Mouse (Mus musculus): ENCODE measurements around the gene Mfap1a. TPM values are rescaled to one million over a fixed set of nuclear protein-coding genes. Genes with fewer than 3 reads are reported as not detected.

Mfap1a gene
- total and polyA plus RNA-seq, 3 experiments, result 11.1 to 57.1 (median 32.5) TPM

- Histone ChIP-seq H3K4me3 (ENCODE audit: low read depth, low read length) (peak within 1 kb of the TSS; percentile 80), H3K9me3 (replicated peaks) (no peaks in the 10 kb centered on the region), H3K27me3 (ENCODE audit: insufficient read depth, low read length) (no peaks in the 10 kb centered on the region), H3K4me1 (ENCODE audit: insufficient read depth, low read depth, low read length) (peaks cover 43% of the 10 kb centered on the region), H3K36me3 (replicated peaks) (peaks cover 63% of the 10 kb centered on the region)
- TF ChIP-seq CTCF (IDR thresholded peaks at IDR 0.05; ENCODE audit: low read depth, low read length), result no peak
- no peak for TF ChIP-seq TAL1 (conservative IDR thresholded peaks at IDR 0.05; ENCODE audit: low read depth, low read length)
- no peak for TF ChIP-seq GATA2 (IDR thresholded peaks at IDR 0.05; ENCODE audit: borderline replicate concordance, low read depth, low read length)
- TF ChIP-seq GATA1 (IDR thresholded peaks at IDR 0.05; ENCODE audit: borderline replicate concordance, low read length), result no peak
- TF ChIP-seq POLR2AphosphoS5 (IDR thresholded peaks at IDR 0.05; ENCODE audit: insufficient replicate concordance, low read depth, low read length), result no peak
- ATAC-seq (ENCODE audit: extremely low read depth, insufficient number of reproducible peaks, low FRiP score, poor library complexity, severe bottlenecking) (peak; percentile 88), DNase-seq (ENCODE audit: low spot score) (peak; percentile 72)
Measured at GRCm38 (mm10) chr2:121456692-121457642, 49.5 kb downstream of the Mfap1a start, which contains the start of gene Serinc4. Gene Serinc4 (minus strand): TSS chr2:121456781.

GRCm38 (mm10) chr2:121455534-121455933, 50.9 kb downstream of the Mfap1a start:
- Histone ChIP-seq H3K36me3 (replicated peaks) (peaks cover 70% of the 10 kb centered on the region), H3K4me1 (ENCODE audit: insufficient read depth, low read depth, low read length) (peaks cover 53% of the 10 kb centered on the region), H3K4me3 (ENCODE audit: low read depth, low read length) (no peak overlapping the region), H3K9me3 (replicated peaks) (no peaks in the 10 kb centered on the region), H3K27me3 (ENCODE audit: insufficient read depth, low read length) (no peaks in the 10 kb centered on the region)
- DNase-seq (ENCODE audit: low spot score) (no peak), ATAC-seq (ENCODE audit: extremely low read depth, insufficient number of reproducible peaks, low FRiP score, poor library complexity, severe bottlenecking) (no peak)
- TF ChIP-seq CTCF (IDR thresholded peaks at IDR 0.05; ENCODE audit: low read depth, low read length) (no peak), TAL1 (conservative IDR thresholded peaks at IDR 0.05; ENCODE audit: low read depth, low read length) (no peak), POLR2AphosphoS5 (IDR thresholded peaks at IDR 0.05; ENCODE audit: insufficient replicate concordance, low read depth, low read length) (no peak), GATA2 (IDR thresholded peaks at IDR 0.05; ENCODE audit: borderline replicate concordance, low read depth, low read length) (no peak), GATA1 (IDR thresholded peaks at IDR 0.05; ENCODE audit: borderline replicate concordance, low read length) (no peak)

GRCm38 (mm10) chr2:121453917-121454316, 52.5 kb downstream of the Mfap1a start:
- DNase-seq (ENCODE audit: low spot score) (no peak), ATAC-seq (ENCODE audit: extremely low read depth, insufficient number of reproducible peaks, low FRiP score, poor library complexity, severe bottlenecking) (no peak)
- no peak overlapping the region for H3K4me3 ChIP-seq (ENCODE audit: low read depth, low read length)
- peaks cover 58% of the 10 kb centered on the region for H3K4me1 ChIP-seq (ENCODE audit: insufficient read depth, low read depth, low read length)
- TF ChIP-seq TAL1 (conservative IDR thresholded peaks at IDR 0.05; ENCODE audit: low read depth, low read length), result no peak
- no peaks in the 10 kb centered on the region for H3K27me3 ChIP-seq (ENCODE audit: insufficient read depth, low read length)
- peaks cover 66% of the 10 kb centered on the region for H3K36me3 ChIP-seq (replicated peaks)
- H3K9me3 ChIP-seq (replicated peaks), result no peaks in the 10 kb centered on the region

GRCm38 (mm10) chr2:121452990-121453389, 53.5 kb downstream of the Mfap1a start, which contains the start of gene Hypk:
Gene Hypk (plus strand): TSS chr2:121453290.
- Histone ChIP-seq H3K36me3 (replicated peaks) (peaks cover 58% of the 10 kb centered on the region), H3K9me3 (replicated peaks) (no peaks in the 10 kb centered on the region), H3K27me3 (ENCODE audit: insufficient read depth, low read length) (no peaks in the 10 kb centered on the region), H3K4me1 (ENCODE audit: insufficient read depth, low read depth, low read length) (peaks cover 57% of the 10 kb centered on the region), H3K4me3 (ENCODE audit: low read depth, low read length) (no peak within 1 kb of the TSS)
- no peak for TF ChIP-seq TAL1 (conservative IDR thresholded peaks at IDR 0.05; ENCODE audit: low read depth, low read length)
- no peak for TF ChIP-seq POLR2AphosphoS5 (IDR thresholded peaks at IDR 0.05; ENCODE audit: insufficient replicate concordance, low read depth, low read length)
- no peak for TF ChIP-seq GATA2 (IDR thresholded peaks at IDR 0.05; ENCODE audit: borderline replicate concordance, low read depth, low read length)
- TF ChIP-seq GATA1 (IDR thresholded peaks at IDR 0.05; ENCODE audit: borderline replicate concordance, low read length), result no peak
- no peak for TF ChIP-seq CTCF (IDR thresholded peaks at IDR 0.05; ENCODE audit: low read depth, low read length)
- DNase-seq (ENCODE audit: low spot score) (no peak), ATAC-seq (ENCODE audit: extremely low read depth, insufficient number of reproducible peaks, low FRiP score, poor library complexity, severe bottlenecking) (no peak)

GRCm38 (mm10) chr2:121452361-121452760, 54.1 kb downstream of the Mfap1a start:
- TF ChIP-seq GATA2 (IDR thresholded peaks at IDR 0.05; ENCODE audit: borderline replicate concordance, low read depth, low read length) (no peak), TAL1 (conservative IDR thresholded peaks at IDR 0.05; ENCODE audit: low read depth, low read length) (no peak), GATA1 (IDR thresholded peaks at IDR 0.05; ENCODE audit: borderline replicate concordance, low read length) (no peak), CTCF (IDR thresholded peaks at IDR 0.05; ENCODE audit: low read depth, low read length) (no peak), POLR2AphosphoS5 (IDR thresholded peaks at IDR 0.05; ENCODE audit: insufficient replicate concordance, low read depth, low read length) (no peak)

GRCm38 (mm10) chr2:121450093-121450492, 56.4 kb downstream of the Mfap1a start:
- Histone ChIP-seq H3K36me3 (replicated peaks) (peaks cover 49% of the 10 kb centered on the region), H3K9me3 (replicated peaks) (no peaks in the 10 kb centered on the region), H3K27me3 (ENCODE audit: insufficient read depth, low read length) (no peaks in the 10 kb centered on the region), H3K4me3 (ENCODE audit: low read depth, low read length) (peak overlapping the region; percentile 91), H3K4me1 (ENCODE audit: insufficient read depth, low read depth, low read length) (peaks cover 65% of the 10 kb centered on the region)
- DNase-seq (ENCODE audit: low spot score) (peak; percentile 30), ATAC-seq (ENCODE audit: extremely low read depth, insufficient number of reproducible peaks, low FRiP score, poor library complexity, severe bottlenecking) (no peak)
- TF ChIP-seq CTCF (IDR thresholded peaks at IDR 0.05; ENCODE audit: low read depth, low read length) (no peak), GATA2 (IDR thresholded peaks at IDR 0.05; ENCODE audit: borderline replicate concordance, low read depth, low read length) (no peak), GATA1 (IDR thresholded peaks at IDR 0.05; ENCODE audit: borderline replicate concordance, low read length) (no peak), TAL1 (conservative IDR thresholded peaks at IDR 0.05; ENCODE audit: low read depth, low read length) (no peak), POLR2AphosphoS5 (IDR thresholded peaks at IDR 0.05; ENCODE audit: insufficient replicate concordance, low read depth, low read length) (no peak)

More at GRCm38 (mm10) chr2:121452361-121452760, 54.1 kb downstream of the Mfap1a start:
- Histone ChIP-seq H3K36me3 (replicated peaks) (peaks cover 57% of the 10 kb centered on the region), H3K4me3 (ENCODE audit: low read depth, low read length) (no peak overlapping the region), H3K4me1 (ENCODE audit: insufficient read depth, low read depth, low read length) (peaks cover 61% of the 10 kb centered on the region), H3K27me3 (ENCODE audit: insufficient read depth, low read length) (no peaks in the 10 kb centered on the region), H3K9me3 (replicated peaks) (no peaks in the 10 kb centered on the region)
- DNase-seq (ENCODE audit: low spot score), result no peak
- no peak for ATAC-seq (ENCODE audit: extremely low read depth, insufficient number of reproducible peaks, low FRiP score, poor library complexity, severe bottlenecking)
